In the genomic region with DNA sequence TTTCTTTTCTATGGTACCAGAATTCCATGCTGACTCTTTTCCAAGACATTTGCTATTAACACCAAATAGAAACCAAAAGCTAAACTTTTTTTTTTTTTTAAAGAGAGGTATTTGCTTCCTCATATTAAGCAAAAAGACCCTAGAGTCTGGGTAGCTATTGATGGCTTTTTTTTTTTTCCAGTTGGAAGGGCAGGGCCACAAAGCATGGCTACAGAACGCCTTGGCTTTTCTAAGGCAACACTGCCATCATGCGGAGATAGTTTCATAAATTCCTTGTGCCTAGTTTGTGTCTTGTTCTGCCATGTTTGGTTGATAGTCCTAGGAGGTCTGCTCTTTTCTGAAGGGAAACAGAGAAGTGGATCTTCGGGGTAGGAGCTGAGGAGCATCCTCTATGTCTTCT, we compare ENCODE assay signal across 7 mouse cellular contexts.
DNase-seq lines count a peak whose midpoint lies in the region; ATAC-seq lines count a peak whose summit lies in the region.

No protein-coding gene starts in this region.

- H3K36me3 ChIP-seq in heart, embryonic 13.5 days = no peaks in the 10 kb centered on the region
- H3K36me3 ChIP-seq in kidney, embryonic 16.5 days (ENCODE audit: insufficient read depth, low read length) = no peaks in the 10 kb centered on the region
- no peaks in the 10 kb centered on the region for H3K36me3 ChIP-seq in midbrain, embryonic 13.5 days

- WGBS in heart, embryonic 13.5 days = 44% methylated on average over 3 of the region's 3 CpGs
- 41% methylated on average over 3 of the region's 3 CpGs for WGBS in kidney, embryonic 16.5 days
- WGBS in midbrain, embryonic 13.5 days = 42% methylated on average over 3 of the region's 3 CpGs

- DNase-seq in ovary, adult 18-20 months (ENCODE audit: low spot score) = peak; percentile 69
- DNase-seq in ovary, postnatal 10 days (ENCODE audit: low spot score) = no peak
- peak; percentile 58 for DNase-seq in embryo, embryonic 10 days (ENCODE audit: low spot score)

- H3K9me3 ChIP-seq in heart, embryonic 13.5 days = no peaks in the 10 kb centered on the region
- H3K9me3 ChIP-seq in kidney, embryonic 16.5 days (ENCODE audit: low read length) = no peaks in the 10 kb centered on the region
- no peaks in the 10 kb centered on the region for H3K9me3 ChIP-seq in midbrain, embryonic 13.5 days

- peak overlapping the region; percentile 64; the same call in 1 of the 2 replicates for H3K9ac ChIP-seq in heart, embryonic 13.5 days
- H3K9ac ChIP-seq in kidney, embryonic 16.5 days (replicated peaks; ENCODE audit: low read length) = peak overlapping the region; percentile 39; the same call in 1 of the 2 replicates
- no peak overlapping the region for H3K9ac ChIP-seq in midbrain, embryonic 13.5 days (replicated peaks)

- no peaks in the 10 kb centered on the region for H3K4me1 ChIP-seq in heart, embryonic 13.5 days
- no peaks in the 10 kb centered on the region for H3K4me1 ChIP-seq in kidney, embryonic 16.5 days (ENCODE audit: insufficient read depth, low read length)
- H3K4me1 ChIP-seq in midbrain, embryonic 13.5 days (replicated peaks) = no peaks in the 10 kb centered on the region

- H3K27me3 ChIP-seq in heart, embryonic 13.5 days (replicated peaks) = no peaks in the 10 kb centered on the region
- no peaks in the 10 kb centered on the region for H3K27me3 ChIP-seq in kidney, embryonic 16.5 days (ENCODE audit: insufficient read depth, low read length)
- no peaks in the 10 kb centered on the region for H3K27me3 ChIP-seq in midbrain, embryonic 13.5 days

- peak overlapping the region; percentile 61 for H3K4me2 ChIP-seq in heart, embryonic 13.5 days
- H3K4me2 ChIP-seq in kidney, embryonic 16.5 days (replicated peaks; ENCODE audit: low read depth, low read length) = peak overlapping the region; percentile 44
- H3K4me2 ChIP-seq in midbrain, embryonic 13.5 days (replicated peaks) = peak overlapping the region; percentile 28

- ATAC-seq in heart, embryonic 13.5 days (ENCODE audit: extremely low read depth, insufficient number of reproducible peaks, low FRiP score, low TSS enrichment) = no peak
- ATAC-seq in kidney, embryonic 16.5 days (ENCODE audit: low FRiP score, low TSS enrichment) = peak; percentile 63; the same call in 1 of the 2 replicates
- no peak; the same call in 1 of the 2 replicates for ATAC-seq in midbrain, embryonic 13.5 days
- ATAC-seq in monocyte, adult 5-6 weeks (replicated peaks; ENCODE audit: insufficient number of reproducible peaks, low FRiP score, low TSS enrichment, poor library complexity, severe bottlenecking) = no peak

- H3K27ac ChIP-seq in heart, embryonic 13.5 days (replicated peaks) = no peak overlapping the region
- H3K27ac ChIP-seq in kidney, embryonic 16.5 days (ENCODE audit: low read length) = no peak overlapping the region
- H3K27ac ChIP-seq in midbrain, embryonic 13.5 days = no peak overlapping the region

- H3K4me3 ChIP-seq in heart, embryonic 13.5 days = peak overlapping the region; percentile 47
- H3K4me3 ChIP-seq in kidney, embryonic 16.5 days (ENCODE audit: low read length) = peak overlapping the region; percentile 39
- peak overlapping the region; percentile 29 for H3K4me3 ChIP-seq in midbrain, embryonic 13.5 days (replicated peaks)
